Mouse (Mus musculus): ENCODE data around the gene Kif14.

- no peak for TF ChIP-seq TAL1 (IDR thresholded peaks at IDR 0.05; ENCODE audit: low read length)
- TF ChIP-seq GATA1 (IDR thresholded peaks at IDR 0.05; ENCODE audit: low read length), result no peak
Observed at GRCm38 (mm10) chr1:136569206-136569605, 103.1 kb downstream of the Kif14 start.
